ENCODE assay signal across 9 mouse cellular contexts in genomic region chr16:27140037-27140436, GRCm38 (mm10).
DNase-seq lines count a peak whose midpoint lies in the region; ATAC-seq and TF ChIP-seq lines count a peak whose summit lies in the region.
"Had no signal": no experiment of that assay in that cellular context is flagged by ENCODE, and none has a peak within 500 bp of the region (broad histone marks: within the 10 kb centered on the region; RNA-seq: fewer than 3 reads in every experiment).

No protein-coding gene starts in this region.

- no peak for TF ChIP-seq EP300 in ES-Bruce4 (IDR thresholded peaks at IDR 0.05; ENCODE audit: insufficient read depth, low read depth, low read length)

- no peaks in the 10 kb centered on the region for H3K4me1 ChIP-seq in ES-Bruce4 (ENCODE audit: control insufficient read depth, insufficient read depth, low read length)
- H3K4me1 ChIP-seq: heart, embryonic 15.5 days had no signal

- no peak overlapping the region for H3K4me3 ChIP-seq in ES-Bruce4 (ENCODE audit: low read depth, low read length)
- H3K4me3 ChIP-seq: heart, embryonic 15.5 days had no signal

- peak; percentile 16 for TF ChIP-seq CTCF in ES-Bruce4 (IDR thresholded peaks at IDR 0.05; ENCODE audit: low read depth, low read length)

- TF ChIP-seq POLR2A in ES-Bruce4 (IDR thresholded peaks at IDR 0.05; ENCODE audit: insufficient read depth, low read length): no peak

- peaks cover 4% of the 10 kb centered on the region; the same call in 1 of the 2 replicates for H3K9me3 ChIP-seq in ES-Bruce4 (replicated peaks; ENCODE audit: control insufficient read depth, insufficient read depth, low read length, poor library complexity, severe bottlenecking)
- H3K9me3 ChIP-seq: heart, embryonic 15.5 days had no signal

- H3K9ac ChIP-seq in ES-Bruce4 (ENCODE audit: low read depth, poor library complexity, severe bottlenecking): no peak overlapping the region
- H3K9ac ChIP-seq: heart, embryonic 15.5 days had no signal

- no peaks in the 10 kb centered on the region for H3K36me3 ChIP-seq in ES-Bruce4 (ENCODE audit: control insufficient read depth, insufficient read depth, low read length, poor library complexity, severe bottlenecking)
- H3K36me3 ChIP-seq: heart, embryonic 15.5 days had no signal

- peak; percentile 13 to 80 for DNase-seq in adrenal gland, adult (ENCODE audit: inconsistent age in 2 of 2, low spot score in 1 of 2)
- no peak for DNase-seq in adrenal gland, adult 8-10 months
- peak; percentile 46 for DNase-seq in cerebellum, adult 8-10 months
- DNase-seq in frontal cortex, adult 2 months (ENCODE audit: extremely low spot score in 1 of 2, low spot score in 1 of 2): peak; percentile 3 to 86
- peak; percentile 45 for DNase-seq in layer of hippocampus, adult 9-11 months
- DNase-seq in skeletal muscle tissue, adult 2 months (ENCODE audit: low read depth, low spot score): peak; percentile 2

- no peak overlapping the region for H3K27ac ChIP-seq in ES-Bruce4 (ENCODE audit: insufficient read depth, low read length)
- H3K27ac ChIP-seq: heart, embryonic 15.5 days had no signal

- ATAC-seq in megakaryocyte, adult 5-6 weeks (ENCODE audit: poor library complexity, severe bottlenecking): peak; percentile 66

- H3K27me3 ChIP-seq in ES-Bruce4 (ENCODE audit: control insufficient read depth, insufficient read depth, low read length, poor library complexity, severe bottlenecking): no peaks in the 10 kb centered on the region
- H3K27me3 ChIP-seq: heart, embryonic 15.5 days had no signal
